Mouse (Mus musculus): ENCODE measurements at regions not wholly inside any gene's neighbourhood (a gene's known extent, or its start where the extent isn't known, plus 50 kb on each side); places are given as distances from the start of the nearest gene placed in this dataset.

DNA sequence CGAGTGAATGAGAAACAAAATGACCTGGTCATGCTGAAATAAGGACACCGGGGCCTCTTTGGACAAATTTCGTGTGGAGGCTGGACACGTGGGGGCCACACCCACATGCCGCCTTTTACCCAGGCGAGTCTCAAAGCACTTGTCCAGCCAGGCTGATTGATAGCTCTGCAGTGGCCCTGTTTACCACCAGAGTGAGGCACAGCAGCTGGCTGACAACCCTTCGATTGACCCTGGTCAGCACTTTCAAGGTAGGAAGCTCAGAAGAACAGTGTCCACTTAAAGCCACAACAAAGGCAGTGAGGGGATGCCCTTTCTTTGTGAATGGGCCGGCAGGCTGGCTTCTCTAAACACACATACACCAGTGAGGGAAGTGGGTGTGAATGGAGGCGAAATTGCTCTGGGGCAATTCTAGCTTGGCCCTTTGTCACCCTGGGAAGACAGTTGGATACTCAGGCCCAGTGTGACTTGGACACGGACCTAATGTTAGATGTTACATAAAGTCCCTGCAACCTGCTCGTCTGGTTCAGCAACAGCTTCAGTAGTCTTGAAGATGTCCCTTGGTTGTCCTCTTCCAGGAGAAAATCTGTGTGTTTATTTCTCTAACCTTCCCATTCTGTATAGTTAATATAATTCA is 219.6 kb upstream of the Jarid2 start:
- no peak for TF ChIP-seq CTCF (conservative IDR thresholded peaks at IDR 0.05; ENCODE audit: low read length)
- no peak for TF ChIP-seq POU5F1 (IDR thresholded peaks at IDR 0.05; ENCODE audit: borderline replicate concordance, low read length)

All from E14TG2a.4 (cell line).